Mouse (Mus musculus) embryonic fibroblast, embryonic 13.5 days (primary cell): ENCODE results near the gene Arhgap18.

Experiments used
- CTCF ChIP-seq: IDR thresholded peaks from 2 replicates; pipeline ENCODE4 v1.5.1; 2011; ENCODE audit warnings: mild to moderate bottlenecking, control low read depth, low read length, moderate library complexity, borderline replicate concordance; ENCODE audit not compliant: insufficient read depth
- POLR2A ChIP-seq: IDR thresholded peaks from 2 replicates; pipeline ENCODE4 v1.6.1; 2011; ENCODE audit warnings: low read depth, mild to moderate bottlenecking, control low read depth, low read length, moderate library complexity

- TF ChIP-seq CTCF (no peak), POLR2A (no peak)
Measured at GRCm38 (mm10) chr10:26820936-26821335, 67.7 kb downstream of the Arhgap18 start.
